Mouse (Mus musculus) intestine, embryonic 15.5 days (tissue): ENCODE data around the gene Rbbp5. TPM values are rescaled to one million over a fixed set of nuclear protein-coding genes. Genes with fewer than 3 reads are reported as not detected.

ENCODE experiments used
- ATAC-seq: fragments of 200-750 bp; cut with Nextera tagmentation; 2 replicates; pipeline ENCODE4 v1.8.0; 2017; ENCODE audit warnings: moderate TSS enrichment, moderate library complexity
- H3K27ac ChIP-seq: fragments of 300-500 bp; sonication (generic); 2 replicates; pipeline ENCODE4 v1.5.1; 2015; ENCODE audit warnings: mild to moderate bottlenecking, inconsistent platforms
- H3K27me3 ChIP-seq: fragments of 300-500 bp; sonication (generic); replicated peaks from 2 replicates; pipeline ENCODE4 v1.6.1; 2015; ENCODE audit warnings: inconsistent platforms
- H3K36me3 ChIP-seq: fragments of 300-500 bp; sonication (generic); 2 replicates; pipeline ENCODE4 v1.6.1; 2015; ENCODE audit warnings: inconsistent platforms
- H3K4me1 ChIP-seq: fragments of 300-500 bp; sonication (generic); replicated peaks from 2 replicates; pipeline ENCODE4 v1.6.1; 2015; ENCODE audit warnings: inconsistent platforms
- H3K4me2 ChIP-seq: fragments of 300-500 bp; sonication (generic); replicated peaks from 2 replicates; pipeline ENCODE4 v1.6.1; 2015; ENCODE audit warnings: mild to moderate bottlenecking, inconsistent platforms
- H3K4me3 ChIP-seq: fragments of 300-500 bp; sonication (generic); replicated peaks from 2 replicates; pipeline ENCODE4 v1.5.1; 2015; ENCODE audit warnings: inconsistent platforms
- H3K9ac ChIP-seq: fragments of 300-500 bp; sonication (generic); 2 replicates; pipeline ENCODE4 v1.6.1; 2015; ENCODE audit warnings: inconsistent platforms
- H3K9me3 ChIP-seq: fragments of 300-500 bp; sonication (generic); 2 replicates; pipeline ENCODE4 v1.6.1; 2016; ENCODE audit warnings: inconsistent platforms
- WGBS: fragments of 180-500 bp; shearing (Covaris S2); methylation state at CpG from one replicate; pipeline ENCODE4 v1.1.7; 2015; 5-methylcytosine and 5-hydroxymethylcytosine counted together
- polyA plus RNA-seq: library from polyadenylated mRNA; unstranded; fragments of >200 nt; fragmentation: Nextera tagmentation; extraction: Ambion mirVana; gene quantifications from 2 replicates; pipeline ENCODE4 v1.2.1, GENCODE M21; 2015

The Rbbp5 gene
- polyA plus RNA-seq, 1 experiment from 2014 or later: 38.7 TPM

DNA sequence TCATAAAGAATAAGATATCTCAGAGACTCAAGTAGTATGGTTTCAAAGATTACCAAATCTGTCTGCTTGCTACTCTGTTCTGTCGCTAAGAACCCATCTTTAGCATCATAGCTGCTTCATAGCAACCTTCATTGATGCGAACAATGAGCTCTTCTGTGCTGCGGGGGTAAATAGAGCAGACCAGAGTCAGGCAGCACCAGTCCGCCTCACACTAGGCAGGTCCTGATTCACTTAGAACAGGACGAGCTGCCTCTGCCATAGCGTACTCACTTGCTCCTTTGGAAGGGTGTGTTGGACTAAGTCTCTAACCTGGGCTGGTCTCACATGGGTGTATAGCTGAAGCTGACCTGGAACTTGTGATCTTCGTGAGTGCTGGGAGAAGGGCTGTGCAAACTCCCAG is 28.9 kb downstream of the Rbbp5 start, which contains the start of gene Tmem81:
TSS of gene Tmem81 (plus strand) at position 173 of the 400 bp plus-strand sequence.
- H3K27ac ChIP-seq: no peak within 1 kb of the TSS
- no peaks in the 10 kb centered on the region for H3K27me3 ChIP-seq
- WGBS: 89% methylated on average over 7 of the region's 7 CpGs
- H3K9ac ChIP-seq: no peak within 1 kb of the TSS
- no peaks in the 10 kb centered on the region for H3K4me1 ChIP-seq
- no peak within 1 kb of the TSS for H3K4me3 ChIP-seq
- H3K9me3 ChIP-seq: no peaks in the 10 kb centered on the region
- H3K36me3 ChIP-seq: peaks cover 33% of the 10 kb centered on the region
- no peak within 1 kb of the TSS for H3K4me2 ChIP-seq
- no peak for ATAC-seq

DNA sequence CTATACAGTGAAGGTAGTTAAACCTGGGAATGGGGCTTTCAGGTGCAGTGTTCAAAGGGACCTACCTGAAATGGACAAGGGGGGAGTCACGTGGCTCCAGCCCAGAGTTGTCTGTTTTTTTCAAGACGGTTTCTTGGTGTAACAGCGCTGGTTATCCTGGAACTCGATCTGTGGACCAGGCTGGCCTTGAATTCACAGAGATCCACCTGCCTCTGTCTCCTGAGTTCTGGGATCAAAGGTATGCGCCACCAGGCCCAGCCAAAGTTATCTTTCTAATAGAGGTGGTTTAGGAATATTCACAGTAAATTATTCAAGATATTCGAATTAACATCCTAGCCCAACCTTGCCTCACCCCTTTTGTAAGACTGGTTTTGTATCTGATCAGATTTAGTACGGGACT is 29.5 kb downstream of the Rbbp5 start:
- no peaks in the 10 kb centered on the region for H3K4me1 ChIP-seq
- no peaks in the 10 kb centered on the region for H3K27me3 ChIP-seq
- H3K27ac ChIP-seq: no peak overlapping the region
- H3K9ac ChIP-seq: no peak overlapping the region
- peaks cover 31% of the 10 kb centered on the region for H3K36me3 ChIP-seq
- no peaks in the 10 kb centered on the region for H3K9me3 ChIP-seq
- H3K4me2 ChIP-seq: no peak overlapping the region
- no peak for ATAC-seq
- H3K4me3 ChIP-seq: no peak overlapping the region
- WGBS: 90% methylated on average over 7 of the region's 7 CpGs

DNA sequence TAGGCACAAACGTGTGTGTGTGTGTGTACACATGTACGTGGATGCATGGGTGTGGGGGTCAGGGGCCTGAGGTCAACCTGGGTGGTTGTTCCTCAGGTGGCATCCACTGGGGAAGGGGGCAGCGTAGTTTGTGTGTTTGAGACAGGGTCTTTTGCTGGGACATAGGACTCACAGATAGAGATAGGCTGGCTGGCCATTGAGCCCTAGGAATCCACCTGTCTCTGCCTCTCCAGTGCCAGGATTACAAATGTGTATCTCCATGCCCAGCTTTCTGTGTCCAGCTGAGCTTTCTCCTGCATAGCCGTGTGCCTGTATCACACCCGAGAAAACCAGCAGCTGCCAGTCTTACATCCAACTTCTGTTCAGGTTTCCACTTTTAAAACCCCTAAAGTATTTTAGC is 32.6 kb downstream of the Rbbp5 start:
- Histone ChIP-seq H3K27me3 (no peaks in the 10 kb centered on the region), H3K9ac (no peak overlapping the region), H3K36me3 (peaks cover 19% of the 10 kb centered on the region), H3K9me3 (no peaks in the 10 kb centered on the region), H3K4me3 (no peak overlapping the region), H3K27ac (no peak overlapping the region), H3K4me1 (0 out of 2 replicates have a peak, but pooled peaks cover 3% of the 10 kb centered on the region), H3K4me2 (no peak overlapping the region)
- 93% methylated on average over 5 of the region's 5 CpGs for WGBS
- no peak for ATAC-seq

GRCm38 (mm10) chr1:132511521-132511920 is 34.4 kb downstream of the Rbbp5 start:
- ATAC-seq: no peak
- Histone ChIP-seq H3K4me1 (0 out of 2 replicates have a peak, but pooled peaks cover 3% of the 10 kb centered on the region), H3K4me3 (no peak overlapping the region), H3K4me2 (no peak overlapping the region), H3K9me3 (no peaks in the 10 kb centered on the region), H3K9ac (no peak overlapping the region), H3K27ac (no peak overlapping the region), H3K36me3 (peaks cover 10% of the 10 kb centered on the region; the same call in 1 of the 2 replicates), H3K27me3 (no peaks in the 10 kb centered on the region)
- WGBS: 43% methylated on average over 8 of the region's 8 CpGs

DNA sequence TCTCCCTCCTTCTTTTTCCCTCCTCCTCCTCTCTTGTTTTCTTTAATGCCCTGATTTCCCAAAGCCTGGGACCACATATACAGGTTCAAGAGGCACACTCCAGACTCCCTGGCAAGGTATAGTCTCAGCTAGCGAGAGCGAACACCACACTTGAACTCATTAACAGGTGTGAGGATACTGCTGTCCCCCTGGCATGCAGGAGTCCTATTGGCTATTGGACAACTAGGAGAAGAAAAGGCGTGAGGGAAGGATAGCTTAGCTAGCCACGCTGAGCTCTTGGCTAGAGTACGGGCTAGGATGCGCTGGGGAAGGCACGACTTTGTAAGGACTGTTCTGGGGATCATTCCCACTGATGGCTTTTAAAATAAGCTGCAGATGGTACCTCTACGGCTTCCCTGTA is 34.9 kb downstream of the Rbbp5 start:
- H3K4me3 ChIP-seq: no peak overlapping the region
- WGBS: 82% methylated on average over 8 of the region's 8 CpGs
- H3K9me3 ChIP-seq: no peaks in the 10 kb centered on the region
- no peak overlapping the region for H3K9ac ChIP-seq
- no peak overlapping the region for H3K4me2 ChIP-seq
- ATAC-seq: no peak
- H3K27me3 ChIP-seq: no peaks in the 10 kb centered on the region
- 0 out of 2 replicates have a peak, but pooled peaks cover 3% of the 10 kb centered on the region for H3K4me1 ChIP-seq
- peaks cover 5% of the 10 kb centered on the region; the same call in 1 of the 2 replicates for H3K36me3 ChIP-seq
- H3K27ac ChIP-seq: no peak overlapping the region

- H3K36me3 ChIP-seq: no peaks in the 10 kb centered on the region
- no peak overlapping the region for H3K27ac ChIP-seq
- H3K27me3 ChIP-seq: no peaks in the 10 kb centered on the region
- H3K4me3 ChIP-seq: no peak overlapping the region
- H3K4me1 ChIP-seq: 0 out of 2 replicates have a peak, but pooled peaks cover 6% of the 10 kb centered on the region
- no peak overlapping the region for H3K9ac ChIP-seq
- ATAC-seq: no peak
- WGBS: 88% methylated on average over 12 of the region's 12 CpGs
- H3K9me3 ChIP-seq: no peaks in the 10 kb centered on the region
- no peak overlapping the region for H3K4me2 ChIP-seq
These were observed 38.2 kb downstream of the Rbbp5 start for GRCm38 (mm10) chr1:132515339-132515738.

- 0 out of 2 replicates have a peak, but pooled peaks cover 6% of the 10 kb centered on the region for H3K4me1 ChIP-seq
- H3K4me3 ChIP-seq: no peak overlapping the region
- no peaks in the 10 kb centered on the region for H3K36me3 ChIP-seq
- no peak overlapping the region for H3K27ac ChIP-seq
- H3K27me3 ChIP-seq: no peaks in the 10 kb centered on the region
- no peak for ATAC-seq
- 87% methylated on average over 11 of the region's 11 CpGs for WGBS
- no peak overlapping the region for H3K9ac ChIP-seq
- no peak overlapping the region for H3K4me2 ChIP-seq
- H3K9me3 ChIP-seq: no peaks in the 10 kb centered on the region
These were observed 39.6 kb downstream of the Rbbp5 start for GRCm38 (mm10) chr1:132516776-132517175.

DNA sequence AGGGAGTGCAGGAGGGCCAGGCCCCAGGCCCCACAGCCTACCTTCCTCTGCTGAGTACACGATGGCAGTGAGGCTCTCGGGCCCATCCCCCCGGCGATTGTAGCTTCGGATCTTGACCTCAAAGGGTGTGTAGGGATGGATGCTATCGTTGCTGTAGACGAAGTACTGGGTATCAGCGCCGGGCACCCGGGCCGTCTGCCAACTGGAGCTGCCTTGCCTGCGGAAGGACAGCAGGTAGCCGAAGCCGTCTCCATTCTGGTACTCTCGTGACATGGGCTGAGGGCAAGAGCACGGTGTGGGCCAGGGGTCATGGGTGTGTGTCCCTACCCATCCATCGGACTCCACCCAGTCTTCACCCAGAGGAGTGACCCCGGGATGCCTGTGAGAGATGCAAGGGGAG is 41.5 kb downstream of the Rbbp5 start:
- no peak overlapping the region for H3K27ac ChIP-seq

GRCm38 (mm10) chr1:132519734-132520133 is 42.6 kb downstream of the Rbbp5 start:
- no peaks in the 10 kb centered on the region for H3K27me3 ChIP-seq
- no peak overlapping the region for H3K4me2 ChIP-seq
- no peaks in the 10 kb centered on the region for H3K9me3 ChIP-seq
- 0 out of 2 replicates have a peak, but pooled peaks cover 4% of the 10 kb centered on the region for H3K4me1 ChIP-seq
- no peak overlapping the region for H3K9ac ChIP-seq
- H3K4me3 ChIP-seq: no peak overlapping the region
- ATAC-seq: no peak
- WGBS: 81% methylated on average over 11 of the region's 11 CpGs
- no peaks in the 10 kb centered on the region for H3K36me3 ChIP-seq
- no peak overlapping the region for H3K27ac ChIP-seq

More for the DNA sequence above, 41.5 kb downstream of the Rbbp5 start:
- 80% methylated on average over 18 of the region's 18 CpGs for WGBS
- no peaks in the 10 kb centered on the region for H3K27me3 ChIP-seq
- no peak overlapping the region for H3K4me3 ChIP-seq
- no peak overlapping the region for H3K4me2 ChIP-seq
- H3K9ac ChIP-seq: no peak overlapping the region
- 0 out of 2 replicates have a peak, but pooled peaks cover 6% of the 10 kb centered on the region for H3K4me1 ChIP-seq
- H3K36me3 ChIP-seq: no peaks in the 10 kb centered on the region
- no peaks in the 10 kb centered on the region for H3K9me3 ChIP-seq
- ATAC-seq: no peak

DNA sequence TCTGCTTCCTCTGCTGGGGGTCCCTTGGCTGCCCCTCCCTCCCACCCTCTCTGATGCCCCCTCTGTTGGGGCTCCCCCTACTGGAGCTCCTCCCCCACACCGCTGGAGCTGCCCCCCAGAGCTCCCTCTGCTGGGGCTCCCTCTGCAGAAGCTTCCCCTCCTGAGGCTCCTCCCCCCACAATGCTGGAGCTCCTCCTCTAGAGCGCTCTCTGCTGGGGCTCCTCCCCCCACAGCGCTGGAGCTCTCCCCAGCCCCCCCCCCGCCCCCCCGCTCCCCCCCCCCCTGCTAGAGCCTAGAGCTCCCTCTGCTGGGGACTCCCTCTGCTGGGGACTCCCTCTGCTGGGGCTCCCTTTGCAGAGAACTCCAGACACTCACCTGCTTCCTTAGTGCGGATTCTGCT is 43.6 kb downstream of the Rbbp5 start:
- 30% methylated on average over 2 of the region's 6 CpGs for WGBS
- no peaks in the 10 kb centered on the region for H3K9me3 ChIP-seq
- ATAC-seq: peak; percentile 64

GRCm38 (mm10) chr1:132523048-132523447 is 45.9 kb downstream of the Rbbp5 start:
- ATAC-seq: no peak
- Histone ChIP-seq H3K27me3 (no peaks in the 10 kb centered on the region), H3K9me3 (no peaks in the 10 kb centered on the region), H3K4me1 (0 out of 2 replicates have a peak, but pooled peaks cover 4% of the 10 kb centered on the region), H3K36me3 (no peaks in the 10 kb centered on the region), H3K27ac (no peak overlapping the region), H3K4me2 (no peak overlapping the region), H3K9ac (no peak overlapping the region), H3K4me3 (no peak overlapping the region)
- WGBS: 80% methylated on average over 8 of the region's 8 CpGs

More for the DNA sequence above, 43.6 kb downstream of the Rbbp5 start:
- H3K27ac ChIP-seq: no peak overlapping the region
- H3K4me2 ChIP-seq: no peak overlapping the region
- H3K27me3 ChIP-seq: no peaks in the 10 kb centered on the region
- 0 out of 2 replicates have a peak, but pooled peaks cover 4% of the 10 kb centered on the region for H3K4me1 ChIP-seq
- H3K9ac ChIP-seq: no peak overlapping the region
- no peak overlapping the region for H3K4me3 ChIP-seq
- H3K36me3 ChIP-seq: no peaks in the 10 kb centered on the region

- no peak for ATAC-seq
- 0 out of 2 replicates have a peak, but pooled peaks cover 4% of the 10 kb centered on the region for H3K4me1 ChIP-seq
- WGBS: 29% methylated on average over 4 of the region's 4 CpGs
- no peak overlapping the region for H3K9ac ChIP-seq
- H3K4me3 ChIP-seq: no peak overlapping the region
- no peak overlapping the region for H3K27ac ChIP-seq
- no peaks in the 10 kb centered on the region for H3K9me3 ChIP-seq
- no peaks in the 10 kb centered on the region for H3K36me3 ChIP-seq
- H3K4me2 ChIP-seq: no peak overlapping the region
- H3K27me3 ChIP-seq: no peaks in the 10 kb centered on the region
These were observed 46.8 kb downstream of the Rbbp5 start for GRCm38 (mm10) chr1:132523920-132524319.

- ATAC-seq: peak; percentile 12; the same call in 1 of the 2 replicates
- WGBS: 4% methylated on average over 10 of the region's 10 CpGs
- Histone ChIP-seq H3K9ac (no peak overlapping the region), H3K4me2 (no peak overlapping the region), H3K4me3 (no peak overlapping the region), H3K27ac (no peak overlapping the region), H3K36me3 (no peaks in the 10 kb centered on the region), H3K4me1 (peaks cover 6% of the 10 kb centered on the region; the same call in 1 of the 2 replicates), H3K9me3 (no peaks in the 10 kb centered on the region), H3K27me3 (no peaks in the 10 kb centered on the region)
These were observed 48.7 kb downstream of the Rbbp5 start for GRCm38 (mm10) chr1:132525832-132526231.
